Mouse (Mus musculus) olfactory bulb, adult 2 months (tissue): Measurements from ENCODE around the gene Unc5c.

Source experiments
- CTCF ChIP-seq: fragments of 200-500 bp; IDR thresholded peaks from 2 replicates; pipeline ENCODE4 v1.5.1; 2012; ENCODE audit warnings: low read depth, mild to moderate bottlenecking, low read length, moderate library complexity; ENCODE audit not compliant: insufficient read depth
- POLR2A ChIP-seq: fragments of 200-500 bp; IDR thresholded peaks from 2 replicates; pipeline ENCODE4 v1.6.1; 2012; ENCODE audit warnings: mild to moderate bottlenecking, low read depth, low read length, moderate library complexity; ENCODE audit not compliant: insufficient read depth

DNA sequence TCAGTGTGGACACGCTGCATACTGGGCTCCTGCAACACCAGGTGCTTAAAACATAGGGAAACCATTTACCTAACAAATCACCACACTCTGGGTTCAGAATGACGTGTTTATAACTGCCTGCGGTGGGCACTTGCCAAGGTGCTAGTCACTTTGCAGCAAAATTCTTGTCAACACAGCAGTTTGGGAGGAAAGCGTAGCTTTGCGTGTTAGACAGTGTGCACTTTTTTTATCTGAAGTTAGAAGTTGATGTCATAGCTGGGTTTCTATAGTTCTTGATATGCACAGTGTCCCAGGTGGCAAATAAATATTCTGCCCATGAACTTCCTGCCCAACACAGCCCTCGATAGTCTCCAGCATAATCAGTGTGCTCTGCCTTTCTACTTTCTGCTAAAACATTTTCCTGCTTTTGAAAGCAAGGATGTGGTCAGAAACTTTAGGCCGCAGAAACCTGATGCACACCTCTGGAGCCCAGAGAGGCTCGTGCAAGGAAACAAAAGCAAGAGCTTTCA is 313.4 kb downstream of the Unc5c start:
- TF ChIP-seq POLR2A (no peak), CTCF (no peak)
